Mouse (Mus musculus): ENCODE measurements around the gene Ciart.
"Not testable (repeated sequence)": the region's sequence is repeated elsewhere in the genome, so short reads cannot be mapped to it uniquely, and the experiment has no call there.

Gene Ciart

DNA sequence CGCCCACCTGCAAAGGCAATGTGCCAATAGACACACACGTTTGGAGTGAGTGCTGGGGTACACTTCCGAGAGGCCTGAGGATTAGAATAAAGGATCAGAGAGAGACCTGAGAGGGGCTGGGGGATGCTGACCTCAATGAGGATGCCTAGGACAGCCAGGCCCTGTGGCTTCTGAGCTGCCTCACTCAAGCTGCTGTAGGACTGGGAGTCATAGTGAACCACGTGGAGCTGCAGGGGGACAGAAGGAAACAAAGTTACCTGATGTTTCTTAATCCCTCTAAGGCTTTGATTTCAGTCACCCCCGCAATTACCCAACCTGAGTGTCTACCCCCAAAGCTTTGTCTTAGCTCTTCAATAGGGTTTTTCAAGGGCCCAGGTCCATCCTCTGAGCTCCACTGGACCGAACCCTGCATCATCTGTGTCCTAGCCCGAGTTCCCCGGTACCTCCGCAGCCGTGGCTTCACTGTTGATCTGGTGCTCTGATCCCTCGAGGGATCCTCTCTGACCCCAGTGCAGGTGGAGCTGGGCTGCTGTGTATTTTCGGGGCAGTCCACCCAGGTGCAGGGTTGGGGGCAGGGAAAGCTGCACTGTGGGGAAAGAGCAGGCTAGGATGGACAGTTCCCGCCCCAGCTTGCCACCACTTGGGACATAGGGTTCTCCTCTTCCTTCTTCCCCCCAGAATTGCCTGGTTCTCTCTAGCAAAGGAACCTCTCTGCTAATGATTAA is 17.9 kb upstream of the Ciart start:
- DNase-seq, result no peak

DNA sequence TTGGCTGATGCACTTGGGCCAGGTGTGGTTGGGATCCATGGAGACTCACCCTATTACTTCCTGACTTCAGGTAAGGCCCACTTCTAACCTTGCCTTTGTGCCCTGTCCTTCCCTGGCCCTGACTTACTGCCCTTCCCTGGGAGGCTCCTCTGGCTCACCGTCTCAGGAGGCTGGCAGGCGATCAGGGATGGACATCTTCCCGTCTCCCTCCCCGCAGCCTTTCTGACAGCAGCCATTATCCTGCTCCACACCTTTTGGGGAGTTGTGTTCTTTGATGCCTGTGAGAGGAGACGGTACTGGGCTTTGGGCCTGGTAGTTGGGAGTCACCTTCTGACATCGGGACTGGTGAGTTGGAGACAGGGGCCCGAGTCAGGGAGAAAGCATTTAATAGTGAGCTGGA is 13.4 kb upstream of the Ciart start:
- not testable (repeated sequence) for DNase-seq

GRCm38 (mm10) chr3:95894317-95895160 is 12.5 kb upstream of the Ciart start:
- peak; percentile 89 for DNase-seq

GRCm38 (mm10) chr3:95893606-95894316 is 11.7 kb upstream of the Ciart start, which contains the start of gene Aph1a:
Aph1a (plus strand) TSS chr3:95893969.
- DNase-seq, result peak; percentile 98

DNA sequence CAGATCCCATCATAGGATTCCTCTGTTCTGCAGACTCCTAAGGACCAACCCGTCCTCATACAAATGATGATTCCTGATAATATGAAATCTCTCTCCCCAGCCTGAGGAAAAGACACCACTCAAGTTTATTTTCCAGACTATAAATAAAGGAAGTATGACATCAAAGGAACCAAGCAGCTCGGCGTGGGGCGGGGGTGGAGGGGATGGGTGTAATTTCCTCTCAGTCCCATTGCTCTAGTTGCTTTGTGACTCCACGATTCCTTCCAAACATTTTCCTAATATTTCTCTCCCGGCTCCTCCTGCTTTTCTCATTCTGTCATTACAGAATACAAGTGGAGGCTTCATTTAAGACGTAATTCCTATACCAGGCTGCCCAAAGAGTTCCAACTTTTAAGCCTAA is 11.1 kb upstream of the Ciart start:
- no peak for DNase-seq

DNA sequence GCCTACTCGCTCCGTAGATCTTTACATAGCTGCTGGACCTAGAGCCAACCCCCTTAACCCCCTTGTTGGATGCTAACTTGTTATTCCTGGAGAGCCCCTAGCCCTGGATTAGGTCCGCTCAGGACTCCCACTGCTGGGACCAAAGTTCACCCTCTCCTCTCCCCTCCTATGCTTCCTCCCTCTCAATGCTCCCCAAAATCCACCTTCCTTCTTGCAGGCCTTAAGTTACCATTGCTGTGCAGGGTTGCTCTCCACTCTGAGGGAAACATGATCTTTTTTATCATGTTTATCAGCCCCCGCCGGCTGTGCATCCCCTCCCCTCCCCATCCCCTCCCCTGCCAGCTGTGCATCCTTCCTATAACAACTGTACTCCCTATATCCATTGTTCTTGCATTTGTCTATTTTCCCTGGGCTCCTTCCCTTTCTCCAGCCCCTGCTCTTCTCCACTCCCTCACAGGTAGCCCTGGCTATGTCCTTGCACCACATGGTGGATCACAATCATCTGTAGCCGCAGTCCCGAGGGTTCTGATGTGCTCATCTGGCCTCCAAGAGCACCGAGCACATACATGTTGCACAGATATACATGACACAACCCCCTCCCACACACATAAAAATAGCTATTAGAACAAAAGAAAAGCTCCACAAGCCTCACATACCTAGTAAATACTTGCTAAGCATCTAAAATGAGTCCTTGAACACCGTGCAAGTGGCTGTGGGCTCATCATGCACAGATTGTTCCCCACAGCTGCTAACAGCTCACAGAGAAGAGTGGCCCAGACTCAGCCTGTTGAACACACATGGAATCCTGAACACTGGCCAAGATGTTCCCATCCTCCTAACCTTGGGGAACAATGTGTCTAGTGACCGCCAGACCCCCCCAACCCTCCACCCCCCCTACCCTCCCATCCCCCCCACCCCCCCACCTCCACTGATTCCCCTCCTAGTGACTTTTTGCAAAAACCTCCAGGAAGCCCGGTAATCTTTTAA is 10.3 kb upstream of the Ciart start:
- no peak for DNase-seq

DNA sequence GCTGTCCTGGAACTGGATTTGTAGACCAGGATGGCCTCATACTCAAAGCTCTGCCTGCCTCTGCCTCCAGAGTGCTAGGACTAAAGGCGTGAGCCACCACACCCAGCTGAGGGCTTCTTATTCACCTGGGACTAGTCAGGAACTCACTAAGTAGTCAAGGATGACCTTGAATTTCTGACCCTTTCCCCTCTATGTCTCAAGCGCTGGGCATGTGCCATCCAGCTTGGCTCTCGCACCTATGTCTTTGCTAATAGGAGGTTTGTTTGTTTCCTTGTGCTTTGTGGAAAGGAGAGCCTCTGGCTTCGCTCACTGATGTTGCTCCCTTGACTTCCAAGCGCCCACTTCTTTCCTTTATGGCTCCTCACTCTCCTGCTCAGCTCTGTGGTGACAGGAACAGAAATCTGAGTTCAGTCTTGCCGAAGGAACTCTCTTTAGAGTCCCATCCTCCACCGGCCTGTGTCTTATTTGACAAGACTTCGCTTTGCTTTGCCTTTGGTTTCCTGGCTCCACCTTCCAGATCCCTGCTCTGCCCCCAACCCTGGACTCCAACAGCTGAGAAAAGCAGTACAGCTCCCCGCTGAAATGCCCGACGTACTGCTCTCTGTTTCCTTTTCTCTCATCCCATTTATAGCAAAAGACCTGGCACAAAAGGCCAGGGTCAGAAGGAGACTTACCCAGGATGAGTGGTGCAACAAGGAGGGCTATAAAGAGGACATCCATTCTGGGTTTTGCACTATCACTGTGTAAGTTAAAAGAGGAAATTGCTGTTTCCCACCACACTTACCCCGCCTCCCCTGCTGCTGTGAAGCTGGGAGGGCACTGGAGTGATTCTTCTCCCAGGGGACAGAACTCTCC is 9.4 kb upstream of the Ciart start, which contains the start of gene BC028528:
BC028528 (minus strand) TSS at position 795 of the 855 bp plus-strand sequence.
- DNase-seq, result peak; percentile 56

DNA sequence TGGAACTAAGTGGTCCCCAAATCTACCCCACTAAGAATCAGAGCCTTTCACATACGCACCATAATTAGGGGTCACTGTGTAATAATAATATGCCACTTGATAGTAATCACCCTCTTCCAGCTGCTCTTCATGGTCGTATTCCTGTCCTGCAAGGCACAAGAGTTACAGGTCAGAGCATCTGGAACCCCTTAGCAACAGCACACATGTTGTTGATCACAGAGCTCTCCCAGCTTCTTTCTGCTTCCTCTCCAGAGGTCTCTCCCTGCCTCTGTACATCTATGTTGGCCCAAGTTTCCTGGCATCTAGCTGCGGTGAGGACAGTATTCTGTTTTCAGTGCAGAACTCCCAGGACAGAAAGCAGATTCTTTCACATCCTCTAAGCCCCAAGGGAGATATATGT is 7.6 kb upstream of the Ciart start:
- no peak for DNase-seq

GRCm38 (mm10) chr3:95887596-95887995 is 5.5 kb upstream of the Ciart start:
- DNase-seq, result peak; percentile 61

GRCm38 (mm10) chr3:95884400-95884799 is 2.3 kb upstream of the Ciart start:
- DNase-seq, result peak; percentile 63

GRCm38 (mm10) chr3:95882816-95883425 is 870 bp upstream of the Ciart start:
- peak; percentile 87 for DNase-seq

DNA sequence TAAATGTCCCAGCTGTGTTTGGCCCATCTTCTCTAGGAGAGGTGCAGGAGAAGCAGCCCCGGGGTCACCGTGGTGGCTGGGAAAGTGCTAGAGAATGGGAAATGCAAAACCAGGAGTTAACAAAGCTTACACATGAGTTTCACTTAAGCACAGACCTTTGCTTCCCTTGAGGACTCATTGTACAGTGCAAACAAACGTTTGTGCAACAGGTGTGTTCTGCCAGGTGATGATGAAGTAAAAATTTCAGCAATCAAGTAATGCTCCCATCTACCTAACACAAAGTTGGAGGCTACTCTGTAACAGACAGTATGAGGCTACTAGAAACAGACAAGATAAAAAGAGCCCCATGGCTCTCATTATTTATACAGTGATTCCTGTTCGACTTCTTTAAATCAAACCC is 3.0 kb downstream of the Ciart start:
- DNase-seq, result no peak

- DNase-seq, result no peak
These were observed 10.0 kb downstream of the Ciart start for GRCm38 (mm10) chr3:95872048-95872447.

GRCm38 (mm10) chr3:95871392-95871867 is 10.6 kb downstream of the Ciart start, which contains the start of gene Mrps21:
Mrps21 (minus strand) TSS chr3:95871519.
- peak; percentile 92 for DNase-seq

- no peak for DNase-seq
These were observed 11.1 kb downstream of the Ciart start for GRCm38 (mm10) chr3:95870976-95871375.

GRCm38 (mm10) chr3:95867408-95867807 is 14.6 kb downstream of the Ciart start:
- DNase-seq, result no peak

DNA sequence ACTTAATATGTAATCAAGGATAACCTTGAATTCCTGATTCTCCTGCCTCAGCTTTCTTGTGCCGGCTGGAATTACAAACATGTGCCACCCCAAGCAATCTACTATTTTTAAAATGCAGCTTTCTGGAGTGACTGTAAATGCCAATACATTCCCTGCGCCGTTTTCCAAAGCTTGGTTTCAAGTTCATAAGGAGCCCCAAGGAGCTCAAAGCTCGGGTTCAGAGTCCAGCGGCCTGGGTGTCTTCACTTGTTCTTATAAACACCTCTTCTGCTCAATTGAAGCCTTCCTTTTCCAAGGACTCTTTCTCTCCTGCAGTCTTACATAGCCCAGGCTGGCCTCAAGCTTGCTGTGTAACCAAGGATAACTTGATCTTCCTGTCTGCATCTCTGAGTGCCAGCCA is 16.0 kb downstream of the Ciart start:
- peak; percentile 57 for DNase-seq

- no peak for DNase-seq
These were observed 16.5 kb downstream of the Ciart start for GRCm38 (mm10) chr3:95865571-95865970.

DNA sequence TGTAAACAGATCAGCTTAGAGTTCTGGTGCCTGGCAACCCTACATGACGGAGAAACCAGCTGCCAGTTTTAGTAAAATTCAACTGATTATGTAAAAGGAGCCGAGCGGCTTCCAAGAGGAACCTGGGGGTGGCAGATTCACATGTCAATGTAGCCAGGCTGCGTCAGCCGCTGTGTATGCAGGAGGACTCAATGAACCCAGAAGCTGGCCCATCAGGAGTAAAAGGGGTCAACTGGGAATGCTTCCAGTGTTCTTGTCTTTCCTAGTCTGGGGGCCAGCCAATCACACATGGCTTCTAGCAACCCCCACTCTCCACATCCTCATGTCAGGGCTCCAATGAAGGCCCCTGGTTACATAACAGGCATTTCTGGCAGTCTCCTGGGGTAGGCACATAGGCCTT is 17.0 kb downstream of the Ciart start:
- peak; percentile 66 for DNase-seq

DNA sequence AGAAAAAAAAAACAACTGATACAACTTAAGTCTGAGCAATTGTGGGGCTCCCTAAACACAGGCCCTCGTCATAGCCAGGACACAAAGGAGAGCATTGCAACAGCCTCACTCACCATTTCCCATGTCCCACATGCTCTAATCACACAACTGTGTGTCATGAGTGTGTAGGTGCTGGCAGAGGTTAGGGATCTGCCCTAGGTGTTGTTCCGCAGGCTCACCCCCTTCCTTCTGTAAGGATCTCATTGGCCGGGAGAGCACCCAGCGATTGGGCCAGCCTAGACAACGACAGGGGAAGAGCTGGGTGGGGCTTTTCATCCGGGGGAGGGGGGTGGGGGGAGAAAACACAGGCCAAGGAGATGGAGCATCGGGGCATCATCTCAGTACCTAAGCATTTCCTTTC is 18.5 kb downstream of the Ciart start:
- DNase-seq, result no peak

Data from kidney, postnatal 14 days (tissue).